Mouse (Mus musculus) erythroid progenitor cell, adult 5-6 weeks (primary cell): ENCODE data around the gene C1qc. TPM values are rescaled to one million over a fixed set of nuclear protein-coding genes. Genes with fewer than 3 reads are reported as not detected.
A peak's percentile ranks its signal among the peaks of the same experiment; 100 is the strongest.

ENCODE experiments used
- ATAC-seq: replicated peaks from 2 replicates; pipeline ENCODE4 v1.8.0; 2016; ENCODE audit warnings: moderate number of reproducible peaks, mild to moderate bottlenecking, moderate TSS enrichment, inconsistent platforms; ENCODE audit not compliant: poor library complexity, low FRiP score, severe bottlenecking
- total RNA-seq, 2 experiments: library from RNA; stranded (forward) in 1 of 2; stranded (reverse) in 1 of 2; fragments of 150-400 nt in 1 of 2; fragments of 186-747, 209-891 nt in 1 of 2; gene quantifications; 2 replicates each; pipeline versions ENCODE4 v1.2.3 to v1.2.4; 2015 to 2017; ENCODE audit warnings: low replicate concordance in 2 of 2

The C1qc gene
- total RNA-seq, 2 experiments from 2014 or later = 32.8 to 66.2 TPM

GRCm38 (mm10) chr4:136861806-136862205 is 31.1 kb downstream of the C1qc start:
- ATAC-seq = no peak

- ATAC-seq = no peak
Measured at GRCm38 (mm10) chr4:136860022-136860421, 32.8 kb downstream of the C1qc start.

GRCm38 (mm10) chr4:136855081-136855480 is 37.8 kb downstream of the C1qc start:
- no peak for ATAC-seq

- ATAC-seq = no peak
Measured at GRCm38 (mm10) chr4:136852989-136853388, 39.9 kb downstream of the C1qc start.

GRCm38 (mm10) chr4:136852119-136852518 is 40.7 kb downstream of the C1qc start:
- no peak for ATAC-seq

- no peak for ATAC-seq
Measured at GRCm38 (mm10) chr4:136848565-136848964, 44.3 kb downstream of the C1qc start.

GRCm38 (mm10) chr4:136847166-136847565 is 45.7 kb downstream of the C1qc start:
- no peak for ATAC-seq

GRCm38 (mm10) chr4:136842802-136843201 is 50.1 kb downstream of the C1qc start:
- no peak for ATAC-seq

GRCm38 (mm10) chr4:136842033-136842432 is 50.8 kb downstream of the C1qc start:
- ATAC-seq = no peak

GRCm38 (mm10) chr4:136841056-136841455 is 51.8 kb downstream of the C1qc start:
- peak; percentile 62; the same call in 1 of the 2 replicates for ATAC-seq

Other genes with a start within 250 kb of the C1qc start
- gene Ephb2, start 57.1 kb downstream of the C1qc start, total RNA-seq (2015; ENCODE audit: low replicate concordance) = not detected in 2 replicates
- gene Ephb2, start 57.1 kb downstream of the C1qc start, total RNA-seq (2017; ENCODE audit: low replicate concordance) = not detected in 2 replicates
- 156 and 168 TPM in 2 replicates for gene C1qb, start 6.9 kb downstream of the C1qc start, total RNA-seq (2015; ENCODE audit: low replicate concordance)
- 46.1 and 49.5 TPM in 2 replicates for gene C1qb, start 6.9 kb downstream of the C1qc start, total RNA-seq (2017; ENCODE audit: low replicate concordance)
- gene C1qa, start 5.7 kb upstream of the C1qc start, total RNA-seq (2015; ENCODE audit: low replicate concordance) = 69.2 and 74.6 TPM in 2 replicates
- gene C1qa, start 5.7 kb upstream of the C1qc start, total RNA-seq (2017; ENCODE audit: low replicate concordance) = 35.7 and 58.5 TPM in 2 replicates
- gene Epha8, start 63.8 kb upstream of the C1qc start, total RNA-seq (2015; ENCODE audit: low replicate concordance) = not detected in 2 replicates
- gene Epha8, start 63.8 kb upstream of the C1qc start, total RNA-seq (2017; ENCODE audit: low replicate concordance) = not detected in 2 replicates
- 6.1 and 10.5 TPM in 2 replicates for gene Zbtb40, start 155.7 kb upstream of the C1qc start, total RNA-seq (2015; ENCODE audit: low replicate concordance)
- 2.3 and 6.2 TPM in 2 replicates for gene Zbtb40, start 155.7 kb upstream of the C1qc start, total RNA-seq (2017; ENCODE audit: low replicate concordance)